Mouse (Mus musculus) liver, embryonic 14.5 days (tissue): ENCODE results near the gene Ddx55.

Experiments
- CTCF ChIP-seq: IDR thresholded peaks from 2 replicates; pipeline ENCODE4 v1.5.1; 2016; ENCODE audit warnings: antibody characterized with exemption, low read depth, control low read depth
- EP300 ChIP-seq: IDR thresholded peaks from 2 replicates; pipeline ENCODE4 v1.6.1; 2016; ENCODE audit warnings: antibody characterized with exemption, low read depth

DNA sequence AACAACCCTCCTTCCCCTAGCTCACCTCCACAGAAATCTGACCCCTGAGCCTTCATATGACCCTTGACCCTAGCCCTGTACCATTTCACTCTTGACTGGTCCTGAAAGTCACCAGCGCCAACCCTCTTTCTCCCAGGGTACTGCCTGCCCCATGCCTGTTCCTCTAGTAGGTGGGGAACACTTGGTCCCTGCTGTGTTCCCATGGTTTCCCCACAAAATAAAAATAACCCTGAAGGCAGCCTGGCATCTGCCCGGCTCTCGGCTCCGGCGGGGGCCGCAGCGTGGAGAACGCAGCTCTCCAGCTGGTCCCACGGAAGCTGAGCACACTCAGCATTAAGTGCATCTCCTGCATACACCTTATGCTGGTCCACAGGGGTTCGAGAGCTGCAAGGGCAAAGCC, 34.0 kb upstream of the Ddx55 start:
- TF ChIP-seq CTCF (no peak), EP300 (no peak)
